Mouse (Mus musculus) erythroblast, embryonic 14.5 days (primary cell): ENCODE results near the gene Mettl7a3. TPM values are rescaled to one million over a fixed set of nuclear protein-coding genes. Genes with fewer than 3 reads are reported as not detected.
A peak's percentile ranks its signal among the peaks of the same experiment; 100 is the strongest.

ENCODE experiments used
- H3K27me3 ChIP-seq: 2 replicates; pipeline ENCODE4 v1.6.1; 2012; ENCODE audit warnings: inconsistent platforms; ENCODE audit not compliant: control insufficient read depth
- H3K36me3 ChIP-seq: 2 replicates; pipeline ENCODE4 v1.6.1; 2012; ENCODE audit warnings: mild to moderate bottlenecking, inconsistent platforms; ENCODE audit not compliant: control insufficient read depth
- H3K4me1 ChIP-seq: 2 replicates; pipeline ENCODE4 v1.6.1; 2012; ENCODE audit warnings: inconsistent platforms; ENCODE audit not compliant: control insufficient read depth
- H3K4me3 ChIP-seq: replicated peaks from 2 replicates; pipeline ENCODE3; 2012; ENCODE audit warnings: moderate library complexity, mild to moderate bottlenecking, inconsistent platforms
- H3K9me3 ChIP-seq: 2 replicates; pipeline ENCODE4 v1.6.1; 2012; ENCODE audit warnings: low read length, inconsistent platforms, mixed read lengths; ENCODE audit not compliant: control insufficient read depth
- GATA1 ChIP-seq: IDR thresholded peaks from 2 replicates; pipeline ENCODE4 v1.6.1; 2012; ENCODE audit warnings: low read length, inconsistent platforms, mixed read lengths
- TAL1 ChIP-seq: IDR thresholded peaks from 3 replicates; pipeline ENCODE4 v1.6.1; 2012; ENCODE audit warnings: low read length, inconsistent platforms, mixed read lengths
- polyA plus RNA-seq: library from polyadenylated mRNA; stranded (reverse); fragments of >175 nt; gene quantifications from 2 replicates; pipeline ENCODE4 v1.2.3, GENCODE M21; 2012

The Mettl7a3 gene
- polyA plus RNA-seq, result not detected in 2 replicates

GRCm38 (mm10) chr15:100334629-100335028, at the start of gene Mettl7a3:
Gene Mettl7a3, plus strand, starts transcription at chr15:100334929.
- Histone ChIP-seq H3K4me1 (peaks cover 10% of the 10 kb centered on the region), H3K36me3 (no peaks in the 10 kb centered on the region), H3K4me3 (no peak within 1 kb of the TSS), H3K27me3 (no peaks in the 10 kb centered on the region), H3K9me3 (no peaks in the 10 kb centered on the region)
- no peak for TF ChIP-seq TAL1
- TF ChIP-seq GATA1, result no peak

DNA sequence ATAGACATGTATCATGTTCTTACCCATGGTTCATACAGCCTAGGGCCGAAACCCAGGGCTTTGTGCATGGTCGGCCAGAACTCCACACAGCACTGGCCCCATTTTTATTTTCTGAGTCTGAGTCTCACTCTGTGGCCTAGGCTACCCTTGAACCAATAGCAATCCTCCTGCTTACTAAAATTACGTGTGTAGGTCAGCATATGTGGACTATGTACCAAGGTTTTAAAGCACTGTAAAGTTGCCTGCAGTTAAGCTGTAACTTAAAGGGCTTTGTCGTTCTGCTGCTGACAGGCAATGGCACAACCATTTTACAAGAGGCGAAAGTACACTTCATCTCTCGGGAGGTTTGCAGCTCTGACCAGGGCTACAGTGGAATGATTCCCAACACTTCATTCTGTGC, 45.7 kb upstream of the Mettl7a3 start:
- TF ChIP-seq GATA1, result no peak
- Histone ChIP-seq H3K4me1 (no peaks in the 10 kb centered on the region), H3K27me3 (no peaks in the 10 kb centered on the region), H3K36me3 (no peaks in the 10 kb centered on the region), H3K4me3 (no peak overlapping the region), H3K9me3 (no peaks in the 10 kb centered on the region)

DNA sequence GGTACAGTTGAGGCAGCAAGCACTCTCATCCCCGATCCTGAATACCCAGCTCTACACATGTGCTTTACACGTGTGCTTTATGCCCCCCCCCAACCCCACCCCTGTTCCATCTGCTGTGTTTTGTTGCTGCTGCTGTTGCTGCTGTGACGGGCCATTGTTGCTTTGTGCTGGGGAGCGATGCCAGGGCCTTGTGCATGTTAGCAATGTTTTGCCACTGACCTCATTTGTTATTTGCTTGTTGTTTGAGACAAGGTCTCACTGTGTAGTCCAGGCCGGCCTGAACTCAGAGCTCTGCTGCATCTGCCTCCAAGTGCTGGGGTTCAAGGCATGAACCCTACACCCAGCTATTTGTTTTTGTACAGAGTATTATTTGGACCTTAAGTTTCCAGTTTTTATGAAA, 43.9 kb upstream of the Mettl7a3 start:
- Histone ChIP-seq H3K4me3 (no peak overlapping the region), H3K9me3 (no peaks in the 10 kb centered on the region), H3K36me3 (no peaks in the 10 kb centered on the region), H3K4me1 (no peaks in the 10 kb centered on the region), H3K27me3 (no peaks in the 10 kb centered on the region)
- TF ChIP-seq TAL1 (no peak), GATA1 (no peak)

- Histone ChIP-seq H3K4me1 (no peaks in the 10 kb centered on the region), H3K4me3 (no peak overlapping the region), H3K36me3 (no peaks in the 10 kb centered on the region), H3K27me3 (no peaks in the 10 kb centered on the region), H3K9me3 (no peaks in the 10 kb centered on the region)
- TF ChIP-seq GATA1 (no peak), TAL1 (no peak)
Measured at GRCm38 (mm10) chr15:100292326-100292725, 42.4 kb upstream of the Mettl7a3 start.

DNA sequence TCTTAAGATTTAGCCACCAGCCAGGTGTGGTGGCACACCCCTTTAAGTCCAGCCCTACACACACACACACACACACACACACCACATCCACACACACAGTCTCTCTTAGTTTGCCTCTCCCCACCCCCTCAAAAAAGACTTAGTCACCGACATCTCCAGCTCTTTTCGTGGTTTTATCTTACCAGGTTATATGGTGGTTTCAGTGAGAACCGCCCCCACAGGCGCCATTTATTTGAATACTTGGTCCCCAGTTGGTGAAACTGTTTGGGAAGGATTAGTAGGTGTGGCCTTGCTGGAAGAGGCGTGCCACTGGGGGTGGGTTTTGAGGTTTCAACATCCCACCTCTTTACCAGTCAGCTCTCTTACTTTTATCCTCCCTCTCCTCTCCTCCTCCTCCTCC, 36.9 kb upstream of the Mettl7a3 start:
- H3K36me3 ChIP-seq, result no peaks in the 10 kb centered on the region
- TF ChIP-seq GATA1 (no peak), TAL1 (no peak)
- no peaks in the 10 kb centered on the region for H3K27me3 ChIP-seq
- peaks cover 18% of the 10 kb centered on the region for H3K4me1 ChIP-seq
- H3K9me3 ChIP-seq, result peaks cover 4% of the 10 kb centered on the region
- no peak overlapping the region for H3K4me3 ChIP-seq

DNA sequence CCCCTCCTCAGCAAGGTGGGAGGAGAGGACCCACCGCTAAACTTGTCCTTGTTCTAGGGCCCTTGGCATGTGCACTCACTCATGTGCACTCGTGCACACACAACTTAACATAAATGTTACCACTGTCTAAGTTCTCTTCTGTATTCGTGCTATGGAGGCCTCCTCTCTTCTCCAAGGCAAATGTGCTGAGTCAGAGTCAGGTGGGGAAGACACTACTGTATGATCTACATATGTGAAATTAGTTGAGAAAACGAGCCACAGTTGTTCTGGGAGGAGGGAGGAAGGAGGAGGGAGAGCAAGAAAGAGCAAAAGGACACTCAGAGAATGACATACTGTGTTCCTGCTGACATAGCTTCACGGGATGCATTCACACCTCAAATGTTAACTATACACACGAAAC, 34.2 kb upstream of the Mettl7a3 start:
- Histone ChIP-seq H3K9me3 (peaks cover 4% of the 10 kb centered on the region), H3K27me3 (no peaks in the 10 kb centered on the region), H3K4me3 (no peak overlapping the region), H3K4me1 (peaks cover 41% of the 10 kb centered on the region), H3K36me3 (peaks cover 4% of the 10 kb centered on the region)
- TF ChIP-seq TAL1 (no peak), GATA1 (no peak)

- Histone ChIP-seq H3K9me3 (peaks cover 4% of the 10 kb centered on the region), H3K36me3 (peaks cover 15% of the 10 kb centered on the region), H3K4me1 (peaks cover 52% of the 10 kb centered on the region), H3K4me3 (no peak overlapping the region), H3K27me3 (no peaks in the 10 kb centered on the region)
- TF ChIP-seq TAL1 (no peak), GATA1 (no peak)
Measured at GRCm38 (mm10) chr15:100301556-100301955, 33.2 kb upstream of the Mettl7a3 start.

DNA sequence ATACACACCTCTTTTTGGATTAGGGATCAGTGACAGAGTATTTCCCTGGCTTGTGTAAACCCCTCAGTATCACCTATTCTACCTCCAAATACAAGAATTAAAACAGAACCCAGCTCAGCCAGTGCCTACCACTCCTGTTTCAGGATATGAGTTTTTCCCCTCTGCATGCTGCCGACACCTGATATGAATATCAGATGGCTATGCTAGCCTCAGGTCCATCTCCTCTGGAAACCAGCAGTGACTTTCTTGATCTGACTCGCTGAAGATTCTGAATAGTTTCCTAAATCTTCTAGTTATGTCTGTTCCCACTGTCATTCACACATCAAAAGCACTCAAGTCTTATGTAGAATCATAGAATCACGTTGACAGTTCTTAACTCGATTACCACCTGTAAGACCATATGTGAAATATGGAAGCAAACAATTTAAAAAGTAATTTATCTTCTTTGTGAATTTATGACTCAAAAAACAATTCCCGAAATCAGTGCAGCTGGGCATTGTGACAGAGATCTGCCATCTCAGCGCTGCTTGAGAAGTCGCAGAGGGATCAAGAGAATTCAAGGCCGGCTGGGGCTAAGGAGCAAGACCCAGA, 31.2 kb upstream of the Mettl7a3 start:
- no peaks in the 10 kb centered on the region for H3K27me3 ChIP-seq
- H3K9me3 ChIP-seq, result no peaks in the 10 kb centered on the region
- TF ChIP-seq TAL1 (no peak), GATA1 (no peak)
- peak overlapping the region; percentile 84 for H3K4me3 ChIP-seq
- H3K36me3 ChIP-seq, result peaks cover 27% of the 10 kb centered on the region
- H3K4me1 ChIP-seq, result peaks cover 66% of the 10 kb centered on the region

DNA sequence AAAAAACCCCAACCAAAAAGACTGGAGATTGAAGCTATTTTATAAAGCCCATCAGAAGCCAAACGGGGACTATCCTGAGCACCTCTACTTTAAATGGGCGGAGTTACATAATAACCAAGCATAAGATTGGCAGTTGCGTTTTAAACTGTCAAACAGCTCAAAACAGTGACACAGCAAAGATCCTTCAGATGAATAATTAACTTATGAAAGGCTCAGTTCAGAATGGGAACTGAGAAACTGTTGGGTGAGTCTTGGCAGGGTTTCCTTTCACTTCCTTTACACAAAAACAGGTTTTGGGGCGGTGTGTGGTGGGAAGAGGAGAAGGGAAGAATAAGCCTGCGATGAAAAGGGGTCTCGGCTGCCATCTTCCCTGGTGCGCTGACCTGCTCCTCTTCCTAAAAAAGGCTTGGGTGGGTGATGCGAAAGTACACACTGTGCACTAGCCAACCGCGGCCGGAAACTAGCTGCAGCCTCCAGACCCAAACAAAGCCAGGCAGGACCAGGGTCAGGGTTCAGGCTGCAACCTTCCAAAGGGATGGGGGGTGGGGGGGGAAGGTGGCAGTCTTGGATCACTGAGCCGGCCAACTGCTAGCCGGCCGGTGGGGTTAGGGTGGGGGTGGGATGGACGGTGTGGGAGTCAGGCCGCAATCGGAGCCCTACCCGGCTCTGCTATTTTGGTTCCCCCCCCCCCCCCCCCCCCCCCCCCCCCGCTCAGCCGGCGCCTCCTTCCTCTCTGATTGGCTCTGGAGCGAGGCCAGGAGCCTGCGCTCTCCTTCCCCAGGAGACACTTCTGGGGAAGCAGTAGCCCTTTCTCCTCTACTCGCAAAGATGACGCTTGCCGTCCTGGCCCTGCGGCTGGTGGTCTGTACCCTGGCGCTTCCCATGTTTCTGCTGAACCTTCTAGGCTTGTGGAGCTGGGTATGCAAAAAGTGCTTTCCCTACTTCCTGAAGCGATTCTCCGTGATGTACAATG, 30.4 kb upstream of the Mettl7a3 start, which contains the start of gene Mettl7a1:
Mettl7a1 (plus strand) TSS at position 122 of the 973 bp plus-strand sequence.
- TF ChIP-seq TAL1 (no peak), GATA1 (no peak)
- Histone ChIP-seq H3K4me1 (peaks cover 64% of the 10 kb centered on the region), H3K9me3 (no peaks in the 10 kb centered on the region), H3K4me3 (peak within 1 kb of the TSS; percentile 84), H3K27me3 (no peaks in the 10 kb centered on the region), H3K36me3 (peaks cover 28% of the 10 kb centered on the region)
